Mouse (Mus musculus): Measurements from ENCODE around the gene Mrtfa. TPM values are rescaled to one million over a fixed set of nuclear protein-coding genes. Genes with fewer than 3 reads are reported as not detected.

Gene Mrtfa
- polyA plus RNA-seq, 1 experiment: 38.4 TPM

- TF ChIP-seq POLR2A (IDR thresholded peaks at IDR 0.05; ENCODE audit: low read depth, low read length): no peak
- TF ChIP-seq CTCF (IDR thresholded peaks at IDR 0.05; ENCODE audit: borderline replicate concordance, insufficient read depth, low read length): no peak
- Histone ChIP-seq H3K4me3 (ENCODE audit: insufficient read depth, low read length) (no peak overlapping the region), H3K4me1 (ENCODE audit: control insufficient read depth, insufficient read depth, low read length) (peaks cover 3% of the 10 kb centered on the region; the same call in 1 of the 2 replicates), H3K27ac (ENCODE audit: insufficient read depth, low read length) (no peak overlapping the region)
Measured at GRCm38 (mm10) chr15:81199372-81199959, 8.9 kb upstream of the Mrtfa start.

GRCm38 (mm10) chr15:81198447-81198846, 7.9 kb upstream of the Mrtfa start:
- TF ChIP-seq POLR2A (IDR thresholded peaks at IDR 0.05; ENCODE audit: low read depth, low read length) (no peak), CTCF (IDR thresholded peaks at IDR 0.05; ENCODE audit: borderline replicate concordance, insufficient read depth, low read length) (peak; percentile 26; the same call in 1 of the 2 replicates)
- Histone ChIP-seq H3K27ac (ENCODE audit: insufficient read depth, low read length) (no peak overlapping the region), H3K4me1 (ENCODE audit: control insufficient read depth, insufficient read depth, low read length) (peaks cover 3% of the 10 kb centered on the region; the same call in 1 of the 2 replicates), H3K4me3 (ENCODE audit: insufficient read depth, low read length) (no peak overlapping the region)

GRCm38 (mm10) chr15:81197197-81197596, 6.6 kb upstream of the Mrtfa start:
- no peak overlapping the region for H3K27ac ChIP-seq (ENCODE audit: insufficient read depth, low read length)
- H3K4me3 ChIP-seq (ENCODE audit: insufficient read depth, low read length): no peak overlapping the region
- peaks cover 8% of the 10 kb centered on the region for H3K4me1 ChIP-seq (ENCODE audit: control insufficient read depth, insufficient read depth, low read length)
- TF ChIP-seq CTCF (IDR thresholded peaks at IDR 0.05; ENCODE audit: borderline replicate concordance, insufficient read depth, low read length) (no peak), POLR2A (IDR thresholded peaks at IDR 0.05; ENCODE audit: low read depth, low read length) (no peak)

DNA sequence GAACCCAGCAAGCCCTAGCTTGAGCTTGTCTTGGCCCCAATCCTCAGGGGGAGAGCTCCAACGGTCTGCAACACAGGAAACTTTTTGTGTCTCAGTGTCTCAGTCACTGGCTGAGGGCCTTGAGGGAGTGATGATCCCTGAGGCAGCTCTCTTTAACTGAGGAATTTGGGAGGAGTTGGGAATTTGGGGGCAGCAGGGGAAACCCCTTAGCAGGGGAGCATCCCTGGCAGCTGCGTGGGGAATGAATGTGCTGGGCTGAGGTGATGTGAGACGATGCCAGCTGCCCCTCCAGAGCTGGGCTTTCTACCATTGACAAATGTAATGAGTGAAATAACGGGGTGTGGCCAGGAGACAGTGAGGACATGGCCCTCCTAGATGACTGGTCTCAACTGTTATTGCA, 4.9 kb upstream of the Mrtfa start:
- Histone ChIP-seq H3K4me1 (ENCODE audit: control insufficient read depth, insufficient read depth, low read length) (peaks cover 13% of the 10 kb centered on the region), H3K27ac (ENCODE audit: insufficient read depth, low read length) (no peak overlapping the region), H3K4me3 (ENCODE audit: insufficient read depth, low read length) (no peak overlapping the region)
- TF ChIP-seq CTCF (IDR thresholded peaks at IDR 0.05; ENCODE audit: borderline replicate concordance, insufficient read depth, low read length) (no peak), POLR2A (IDR thresholded peaks at IDR 0.05; ENCODE audit: low read depth, low read length) (no peak)

- H3K4me3 ChIP-seq (ENCODE audit: insufficient read depth, low read length): no peak overlapping the region
- H3K27ac ChIP-seq (ENCODE audit: insufficient read depth, low read length): no peak overlapping the region
- TF ChIP-seq CTCF (IDR thresholded peaks at IDR 0.05; ENCODE audit: borderline replicate concordance, insufficient read depth, low read length) (no peak), POLR2A (IDR thresholded peaks at IDR 0.05; ENCODE audit: low read depth, low read length) (no peak)
- peaks cover 13% of the 10 kb centered on the region for H3K4me1 ChIP-seq (ENCODE audit: control insufficient read depth, insufficient read depth, low read length)
Measured at GRCm38 (mm10) chr15:81194791-81195190, 4.2 kb upstream of the Mrtfa start.

GRCm38 (mm10) chr15:81192858-81193257, 2.3 kb upstream of the Mrtfa start:
- no peak overlapping the region for H3K4me3 ChIP-seq (ENCODE audit: insufficient read depth, low read length)
- H3K4me1 ChIP-seq (ENCODE audit: control insufficient read depth, insufficient read depth, low read length): peaks cover 14% of the 10 kb centered on the region
- TF ChIP-seq CTCF (IDR thresholded peaks at IDR 0.05; ENCODE audit: borderline replicate concordance, insufficient read depth, low read length): no peak
- TF ChIP-seq POLR2A (IDR thresholded peaks at IDR 0.05; ENCODE audit: low read depth, low read length): no peak
- peak overlapping the region; percentile 64 for H3K27ac ChIP-seq (ENCODE audit: insufficient read depth, low read length)

- TF ChIP-seq POLR2A (IDR thresholded peaks at IDR 0.05; ENCODE audit: low read depth, low read length) (no peak), CTCF (IDR thresholded peaks at IDR 0.05; ENCODE audit: borderline replicate concordance, insufficient read depth, low read length) (no peak)
- H3K27ac ChIP-seq (ENCODE audit: insufficient read depth, low read length): peak overlapping the region; percentile 92
- H3K4me1 ChIP-seq (ENCODE audit: control insufficient read depth, insufficient read depth, low read length): peaks cover 14% of the 10 kb centered on the region
- no peak overlapping the region for H3K4me3 ChIP-seq (ENCODE audit: insufficient read depth, low read length)
Measured at GRCm38 (mm10) chr15:81192316-81192715, 1.8 kb upstream of the Mrtfa start.

- H3K4me3 ChIP-seq (ENCODE audit: insufficient read depth, low read length): peak overlapping the region; percentile 48
- H3K4me1 ChIP-seq (ENCODE audit: control insufficient read depth, insufficient read depth, low read length): peaks cover 14% of the 10 kb centered on the region
- peak overlapping the region; percentile 92 for H3K27ac ChIP-seq (ENCODE audit: insufficient read depth, low read length)
- TF ChIP-seq CTCF (IDR thresholded peaks at IDR 0.05; ENCODE audit: borderline replicate concordance, insufficient read depth, low read length): no peak
- no peak for TF ChIP-seq POLR2A (IDR thresholded peaks at IDR 0.05; ENCODE audit: low read depth, low read length)
Measured at GRCm38 (mm10) chr15:81191303-81191702, 746 bp upstream of the Mrtfa start.

GRCm38 (mm10) chr15:81190011-81190629, 437 bp downstream of the Mrtfa start:
- Histone ChIP-seq H3K4me3 (ENCODE audit: insufficient read depth, low read length) (peak overlapping the region; percentile 97), H3K4me1 (ENCODE audit: control insufficient read depth, insufficient read depth, low read length) (peaks cover 14% of the 10 kb centered on the region), H3K27ac (ENCODE audit: insufficient read depth, low read length) (peak overlapping the region; percentile 21; the same call in 1 of the 2 replicates)
- no peak for TF ChIP-seq CTCF (IDR thresholded peaks at IDR 0.05; ENCODE audit: borderline replicate concordance, insufficient read depth, low read length)
- no peak for TF ChIP-seq POLR2A (IDR thresholded peaks at IDR 0.05; ENCODE audit: low read depth, low read length)

DNA sequence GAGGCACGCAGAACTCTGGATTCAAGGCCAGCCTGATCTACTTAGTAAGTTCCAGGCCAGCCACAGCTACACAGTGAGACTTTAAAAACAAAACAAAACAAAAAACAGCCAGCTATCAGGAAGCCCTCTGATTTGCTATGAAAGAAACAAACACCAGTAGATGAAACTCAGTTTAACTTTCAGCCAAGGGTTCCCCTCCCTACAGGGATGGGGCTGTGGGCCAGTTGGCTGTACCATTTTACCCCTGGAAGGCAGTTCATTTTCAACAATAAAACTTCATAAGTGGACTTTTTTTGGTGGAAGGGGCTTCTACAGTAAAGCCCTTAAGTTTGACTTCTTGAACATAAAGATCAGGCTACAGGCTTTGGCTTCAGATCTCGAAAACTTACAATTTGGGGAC, 1.5 kb downstream of the Mrtfa start:
- TF ChIP-seq POLR2A (IDR thresholded peaks at IDR 0.05; ENCODE audit: low read depth, low read length): no peak
- no peak for TF ChIP-seq CTCF (IDR thresholded peaks at IDR 0.05; ENCODE audit: borderline replicate concordance, insufficient read depth, low read length)
- H3K27ac ChIP-seq (ENCODE audit: insufficient read depth, low read length): peak overlapping the region; percentile 23; the same call in 1 of the 2 replicates
- peak overlapping the region; percentile 97 for H3K4me3 ChIP-seq (ENCODE audit: insufficient read depth, low read length)
- peaks cover 18% of the 10 kb centered on the region for H3K4me1 ChIP-seq (ENCODE audit: control insufficient read depth, insufficient read depth, low read length)

Data from embryonic fibroblast, embryonic 13.5 days (primary cell).